Mouse (Mus musculus): ENCODE measurements around the gene Net1. TPM values are rescaled to one million over a fixed set of nuclear protein-coding genes. Genes with fewer than 3 reads are reported as not detected.

The Net1 gene
- polyA plus RNA-seq, 1 experiment from 2014 or later = 49.3 TPM

DNA sequence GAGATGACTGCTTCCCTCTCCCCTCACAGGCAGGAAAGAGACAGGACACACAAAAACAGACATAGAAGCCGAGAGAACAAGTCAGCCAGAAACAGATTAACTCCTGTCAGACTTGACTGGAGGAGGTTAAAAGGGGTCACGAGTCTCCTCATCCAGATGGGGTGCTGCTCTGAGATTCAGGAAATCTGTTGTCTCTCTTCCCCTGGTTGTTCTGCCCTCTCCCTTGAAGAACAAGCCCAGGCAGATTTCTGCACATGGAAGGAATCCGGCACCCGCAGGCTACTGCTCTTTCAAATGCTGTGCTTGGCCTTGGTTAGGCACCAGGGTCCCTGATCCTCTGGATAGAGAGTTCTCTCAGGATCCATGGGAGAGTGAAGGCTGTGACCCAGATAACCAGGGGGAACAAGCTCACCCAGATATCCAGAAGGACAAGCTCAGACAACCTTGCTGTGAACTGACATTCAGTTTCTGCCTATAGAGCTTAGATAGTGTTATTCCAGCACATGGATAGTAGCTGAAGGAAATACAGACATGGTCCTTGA lies 40.3 kb downstream of the Net1 start:
- DNase-seq (ENCODE audit: low spot score) = no peak
- Histone ChIP-seq H3K27ac (ENCODE audit: low read depth, low read length) (no peak overlapping the region), H3K9ac (ENCODE audit: low read length) (no peak overlapping the region), H3K27me3 (ENCODE audit: control insufficient read depth, insufficient read depth, low read length) (no peaks in the 10 kb centered on the region), H3K4me3 (ENCODE audit: low read depth, low read length) (no peak overlapping the region), H3K4me2 (ENCODE audit: low read depth, low read length, severe bottlenecking) (no peak overlapping the region), H3K9me3 (ENCODE audit: control insufficient read depth, low read length) (no peaks in the 10 kb centered on the region), H3K4me1 (replicated peaks; ENCODE audit: control insufficient read depth, insufficient read depth, low read length) (no peaks in the 10 kb centered on the region), H3K36me3 (ENCODE audit: control insufficient read depth, insufficient read depth, low read length) (peaks cover 2% of the 10 kb centered on the region; the same call in 1 of the 2 replicates)
- WGBS = 44% methylated on average over 4 of the region's 4 CpGs
- ATAC-seq (replicated peaks; ENCODE audit: low FRiP score) = no peak

- H3K4me2 ChIP-seq (ENCODE audit: low read depth, low read length, severe bottlenecking) = no peak overlapping the region
- H3K36me3 ChIP-seq (ENCODE audit: control insufficient read depth, insufficient read depth, low read length) = peaks cover 2% of the 10 kb centered on the region; the same call in 1 of the 2 replicates
- 81% methylated on average over 6 of the region's 6 CpGs for WGBS
- H3K27ac ChIP-seq (ENCODE audit: low read depth, low read length) = no peak overlapping the region
- DNase-seq (ENCODE audit: low spot score) (no peak), ATAC-seq (replicated peaks; ENCODE audit: low FRiP score) (no peak)
- no peaks in the 10 kb centered on the region for H3K9me3 ChIP-seq (ENCODE audit: control insufficient read depth, low read length)
- H3K9ac ChIP-seq (ENCODE audit: low read length) = no peak overlapping the region
- no peaks in the 10 kb centered on the region for H3K4me1 ChIP-seq (replicated peaks; ENCODE audit: control insufficient read depth, insufficient read depth, low read length)
- no peak overlapping the region for H3K4me3 ChIP-seq (ENCODE audit: low read depth, low read length)
- no peaks in the 10 kb centered on the region for H3K27me3 ChIP-seq (ENCODE audit: control insufficient read depth, insufficient read depth, low read length)
Observed at GRCm38 (mm10) chr13:3877185-3877584, 40.8 kb downstream of the Net1 start.

- no peak overlapping the region for H3K27ac ChIP-seq (ENCODE audit: low read depth, low read length)
- H3K27me3 ChIP-seq (ENCODE audit: control insufficient read depth, insufficient read depth, low read length) = no peaks in the 10 kb centered on the region
- H3K4me1 ChIP-seq (replicated peaks; ENCODE audit: control insufficient read depth, insufficient read depth, low read length) = no peaks in the 10 kb centered on the region
- no peak for DNase-seq (ENCODE audit: low spot score)
- WGBS = 83% methylated on average over 6 of the region's 6 CpGs
- no peak overlapping the region for H3K9ac ChIP-seq (ENCODE audit: low read length)
- no peaks in the 10 kb centered on the region for H3K36me3 ChIP-seq (ENCODE audit: control insufficient read depth, insufficient read depth, low read length)
- H3K4me3 ChIP-seq (ENCODE audit: low read depth, low read length) = no peak overlapping the region
- H3K9me3 ChIP-seq (ENCODE audit: control insufficient read depth, low read length) = no peaks in the 10 kb centered on the region
- no peak for ATAC-seq (replicated peaks; ENCODE audit: low FRiP score)
- no peak overlapping the region for H3K4me2 ChIP-seq (ENCODE audit: low read depth, low read length, severe bottlenecking)
Observed at GRCm38 (mm10) chr13:3876448-3876847, 41.6 kb downstream of the Net1 start.

DNA sequence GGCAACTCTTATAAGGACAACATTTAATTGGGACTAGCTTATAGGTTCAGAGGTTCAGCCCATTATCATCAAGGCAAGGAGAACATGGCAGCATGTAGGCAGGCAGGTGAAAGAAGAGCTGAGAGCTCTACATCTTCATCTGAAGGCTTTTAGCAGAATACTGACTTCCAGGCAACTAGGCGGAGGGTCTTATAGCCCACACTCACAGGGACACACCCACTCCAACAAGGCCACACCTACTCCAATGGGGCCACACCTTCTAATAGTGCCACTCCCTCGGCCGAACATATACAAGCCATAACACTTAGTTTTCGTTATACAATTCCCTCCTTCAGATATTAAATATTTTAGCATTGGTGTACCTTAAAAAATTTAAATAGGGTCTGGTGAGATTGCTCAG lies 45.2 kb downstream of the Net1 start:
- Histone ChIP-seq H3K9me3 (ENCODE audit: control insufficient read depth, low read length) (no peaks in the 10 kb centered on the region), H3K27ac (ENCODE audit: low read depth, low read length) (no peak overlapping the region), H3K27me3 (ENCODE audit: control insufficient read depth, insufficient read depth, low read length) (no peaks in the 10 kb centered on the region), H3K4me3 (ENCODE audit: low read depth, low read length) (no peak overlapping the region), H3K4me2 (ENCODE audit: low read depth, low read length, severe bottlenecking) (no peak overlapping the region), H3K36me3 (ENCODE audit: control insufficient read depth, insufficient read depth, low read length) (no peaks in the 10 kb centered on the region), H3K4me1 (replicated peaks; ENCODE audit: control insufficient read depth, insufficient read depth, low read length) (no peaks in the 10 kb centered on the region), H3K9ac (ENCODE audit: low read length) (no peak overlapping the region)
- DNase-seq (ENCODE audit: low spot score) (no peak), ATAC-seq (replicated peaks; ENCODE audit: low FRiP score) (no peak)
- WGBS = 92% methylated on average over 4 of the region's 4 CpGs

DNA sequence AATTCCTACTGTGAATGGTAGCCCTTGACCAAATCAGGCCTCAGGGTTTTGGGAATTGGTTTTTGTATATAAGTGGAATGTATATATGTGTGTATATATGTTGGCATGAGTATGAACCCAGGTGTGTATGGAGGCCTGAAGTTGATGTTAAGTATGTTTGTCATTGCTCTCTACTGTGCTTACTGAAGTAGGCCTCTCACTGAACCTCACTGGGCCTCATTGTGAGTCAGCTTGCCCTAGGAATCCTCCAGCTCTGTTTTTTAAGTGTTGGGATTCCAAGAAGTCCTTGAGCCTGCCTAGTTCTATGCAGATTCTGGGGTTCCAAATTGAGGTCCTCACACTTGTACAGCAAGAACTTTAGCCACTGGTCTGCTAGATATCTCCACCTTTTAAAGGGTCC lies 48.1 kb downstream of the Net1 start:
- Histone ChIP-seq H3K27ac (ENCODE audit: low read depth, low read length) (no peak overlapping the region), H3K4me2 (ENCODE audit: low read depth, low read length, severe bottlenecking) (no peak overlapping the region), H3K27me3 (ENCODE audit: control insufficient read depth, insufficient read depth, low read length) (no peaks in the 10 kb centered on the region), H3K4me1 (replicated peaks; ENCODE audit: control insufficient read depth, insufficient read depth, low read length) (no peaks in the 10 kb centered on the region), H3K9ac (ENCODE audit: low read length) (no peak overlapping the region), H3K4me3 (ENCODE audit: low read depth, low read length) (no peak overlapping the region), H3K36me3 (ENCODE audit: control insufficient read depth, insufficient read depth, low read length) (no peaks in the 10 kb centered on the region), H3K9me3 (ENCODE audit: control insufficient read depth, low read length) (no peaks in the 10 kb centered on the region)
- ATAC-seq (replicated peaks; ENCODE audit: low FRiP score) = no peak
- DNase-seq (ENCODE audit: low spot score) = no peak

- H3K4me3 ChIP-seq (ENCODE audit: low read depth, low read length) = no peak overlapping the region
- DNase-seq (ENCODE audit: low spot score) (peak; percentile 46), ATAC-seq (replicated peaks; ENCODE audit: low FRiP score) (peak; percentile 63; the same call in 1 of the 2 replicates)
- no peak overlapping the region for H3K4me2 ChIP-seq (ENCODE audit: low read depth, low read length, severe bottlenecking)
- WGBS = 83% methylated on average over 6 of the region's 6 CpGs
- no peaks in the 10 kb centered on the region for H3K27me3 ChIP-seq (ENCODE audit: control insufficient read depth, insufficient read depth, low read length)
- no peaks in the 10 kb centered on the region for H3K9me3 ChIP-seq (ENCODE audit: control insufficient read depth, low read length)
- no peaks in the 10 kb centered on the region for H3K4me1 ChIP-seq (replicated peaks; ENCODE audit: control insufficient read depth, insufficient read depth, low read length)
- no peak overlapping the region for H3K9ac ChIP-seq (ENCODE audit: low read length)
- H3K36me3 ChIP-seq (ENCODE audit: control insufficient read depth, insufficient read depth, low read length) = no peaks in the 10 kb centered on the region
- H3K27ac ChIP-seq (ENCODE audit: low read depth, low read length) = no peak overlapping the region
Observed at GRCm38 (mm10) chr13:3867158-3867557, 50.9 kb downstream of the Net1 start.

- WGBS = 89% methylated on average over 8 of the region's 8 CpGs
- Histone ChIP-seq H3K4me3 (ENCODE audit: low read depth, low read length) (no peak overlapping the region), H3K4me2 (ENCODE audit: low read depth, low read length, severe bottlenecking) (no peak overlapping the region), H3K9ac (ENCODE audit: low read length) (no peak overlapping the region), H3K27me3 (ENCODE audit: control insufficient read depth, insufficient read depth, low read length) (no peaks in the 10 kb centered on the region), H3K9me3 (ENCODE audit: control insufficient read depth, low read length) (no peaks in the 10 kb centered on the region), H3K27ac (ENCODE audit: low read depth, low read length) (no peak overlapping the region), H3K36me3 (ENCODE audit: control insufficient read depth, insufficient read depth, low read length) (no peaks in the 10 kb centered on the region), H3K4me1 (replicated peaks; ENCODE audit: control insufficient read depth, insufficient read depth, low read length) (no peaks in the 10 kb centered on the region)
- DNase-seq (ENCODE audit: low spot score) (no peak), ATAC-seq (replicated peaks; ENCODE audit: low FRiP score) (no peak)
Observed at GRCm38 (mm10) chr13:3866355-3867052, 51.5 kb downstream of the Net1 start.

- WGBS = 83% methylated on average over 14 of the region's 14 CpGs
Observed at GRCm38 (mm10) chr13:3865648-3866354, 52.2 kb downstream of the Net1 start.

More at GRCm38 (mm10) chr13:3865648-3866354, 52.2 kb downstream of the Net1 start:
- H3K4me3 ChIP-seq (ENCODE audit: low read depth, low read length) = no peak overlapping the region
- no peak for ATAC-seq (replicated peaks; ENCODE audit: low FRiP score)
- no peaks in the 10 kb centered on the region for H3K4me1 ChIP-seq (replicated peaks; ENCODE audit: control insufficient read depth, insufficient read depth, low read length)
- H3K4me2 ChIP-seq (ENCODE audit: low read depth, low read length, severe bottlenecking) = no peak overlapping the region
- H3K36me3 ChIP-seq (ENCODE audit: control insufficient read depth, insufficient read depth, low read length) = no peaks in the 10 kb centered on the region
- no peaks in the 10 kb centered on the region for H3K9me3 ChIP-seq (ENCODE audit: control insufficient read depth, low read length)
- no peak overlapping the region for H3K9ac ChIP-seq (ENCODE audit: low read length)
- peak; percentile 27 for DNase-seq (ENCODE audit: low spot score)
- H3K27me3 ChIP-seq (ENCODE audit: control insufficient read depth, insufficient read depth, low read length) = no peaks in the 10 kb centered on the region
- no peak overlapping the region for H3K27ac ChIP-seq (ENCODE audit: low read depth, low read length)

All from forebrain, embryonic 11.5 days (tissue).